Mouse (Mus musculus) CH12.LX (cell line): ENCODE data around the gene Npr1. TPM values are rescaled to one million over a fixed set of nuclear protein-coding genes. Genes with fewer than 3 reads are reported as not detected.

Experiments used
- DNase-seq: peaks from one replicate; pipeline ENCODE4 v3.0.0-alpha.2; 2013; ENCODE audit errors: extremely low read depth
- H3K27ac ChIP-seq: 2 replicates; pipeline ENCODE4 v1.5.1; 2012; ENCODE audit warnings: low read depth, mild to moderate bottlenecking, control low read depth, moderate library complexity; ENCODE audit not compliant: insufficient read depth
- H3K27me3 ChIP-seq: replicated peaks from 2 replicates; pipeline ENCODE3; 2012; ENCODE audit warnings: inconsistent platforms
- H3K36me3 ChIP-seq, 2 experiments: replicated peaks in 1 of 2; 2 replicates each; pipeline versions ENCODE3 to v1.6.1; 2012; ENCODE audit warnings: inconsistent platforms in 1 of 2, low read length in 1 of 2, mild to moderate bottlenecking in 1 of 2, mixed read lengths in 1 of 2, moderate library complexity in 1 of 2; ENCODE audit not compliant: control insufficient read depth in 1 of 2, insufficient read depth in 1 of 2
- H3K4me1 ChIP-seq, 2 experiments: 2 replicates each; pipeline ENCODE4 v1.6.1; 2012; ENCODE audit warnings: inconsistent platforms in 1 of 2, moderate library complexity in 1 of 2; ENCODE audit not compliant: insufficient read depth in 2 of 2, control insufficient read depth in 1 of 2
- H3K4me2 ChIP-seq: 2 replicates; pipeline ENCODE4 v1.6.1; 2012; ENCODE audit warnings: low read depth, mild to moderate bottlenecking, control low read depth; ENCODE audit not compliant: poor library complexity, insufficient read depth, severe bottlenecking
- H3K4me3 ChIP-seq, 3 experiments: fragments of 150-350 bp in 1 of 3; sonication (generic) in 1 of 3; replicated peaks in 1 of 3; 2 replicates each; pipeline versions ENCODE3 to v1.5.1; 2011 to 2012; ENCODE audit warnings: low read depth in 2 of 3, low read length in 2 of 3, mild to moderate bottlenecking in 2 of 3, moderate library complexity in 2 of 3, control low read depth in 1 of 3, improper control_type of control experiment in 1 of 3, inconsistent platforms in 1 of 3, mixed read lengths in 1 of 3; ENCODE audit not compliant: poor library complexity in 1 of 3
- H3K79me2 ChIP-seq: replicated peaks from 2 replicates; pipeline ENCODE4 v1.6.1; 2012; ENCODE audit warnings: mild to moderate bottlenecking, moderate library complexity; ENCODE audit not compliant: control insufficient read depth, poor library complexity, insufficient read depth, severe bottlenecking; ENCODE audit errors: extremely low read depth
- H3K9ac ChIP-seq: 2 replicates; pipeline ENCODE4 v1.6.1; 2012; ENCODE audit warnings: low read depth, mild to moderate bottlenecking, control low read depth, moderate library complexity; ENCODE audit not compliant: insufficient read depth
- H3K9me3 ChIP-seq: replicated peaks from 2 replicates; pipeline ENCODE3; 2012; ENCODE audit warnings: low read length, inconsistent platforms, mixed read lengths
- CHD2 ChIP-seq: IDR thresholded peaks from 2 replicates; pipeline ENCODE4 v1.6.1; 2011; ENCODE audit warnings: low read length, improper control_type of control experiment
- CTCF ChIP-seq, 2 experiments: IDR thresholded peaks in 1 of 2; conservative IDR thresholded peaks in 1 of 2; 2 replicates each; pipeline ENCODE4 v1.5.1; 2011 to 2012; ENCODE audit warnings: low read depth in 2 of 2, low read length in 2 of 2, improper control_type of control experiment in 1 of 2, inconsistent platforms in 1 of 2, mild to moderate bottlenecking in 1 of 2, moderate library complexity in 1 of 2
- ELF1 ChIP-seq: IDR thresholded peaks from 2 replicates; pipeline ENCODE4 v1.6.1; 2014; ENCODE audit warnings: low read depth, mild to moderate bottlenecking, inconsistent platforms, low read length, improper control_type of control experiment
- EP300 ChIP-seq: IDR thresholded peaks from 2 replicates; pipeline ENCODE4 v1.6.1; 2011; ENCODE audit warnings: low read length, improper control_type of control experiment
- GABPA ChIP-seq: IDR thresholded peaks from 2 replicates; pipeline ENCODE4 v1.6.1; 2012; ENCODE audit warnings: low read depth, low read length, improper control_type of control experiment, inconsistent platforms; ENCODE audit not compliant: insufficient replicate concordance
- MAZ ChIP-seq: IDR thresholded peaks from 2 replicates; pipeline ENCODE4 v1.6.1; 2012; ENCODE audit warnings: low read depth, mild to moderate bottlenecking, inconsistent platforms, low read length, improper control_type of control experiment, moderate library complexity
- POLR2A ChIP-seq: IDR thresholded peaks from 2 replicates; pipeline ENCODE4 v1.6.1; 2011; ENCODE audit warnings: low read depth, mild to moderate bottlenecking, improper control_type of control experiment, low read length
- POLR2AphosphoS2 ChIP-seq: IDR thresholded peaks from 2 replicates; pipeline ENCODE4 v1.6.1; 2011; ENCODE audit warnings: low read depth, low read length, improper control_type of control experiment
- RAD21 ChIP-seq: IDR thresholded peaks from 2 replicates; pipeline ENCODE4 v1.6.1; 2011; ENCODE audit warnings: low read depth, mild to moderate bottlenecking, low read length, improper control_type of control experiment, moderate library complexity
- RCOR1 ChIP-seq: conservative IDR thresholded peaks from 2 replicates; pipeline ENCODE4 v1.6.1; 2012; ENCODE audit warnings: low read depth, mild to moderate bottlenecking, inconsistent platforms, low read length, improper control_type of control experiment
- SIN3A ChIP-seq: IDR thresholded peaks from 2 replicates; pipeline ENCODE4 v1.6.1; 2012; ENCODE audit warnings: low read length, improper control_type of control experiment, inconsistent platforms
- TBP ChIP-seq: conservative IDR thresholded peaks from 2 replicates; pipeline ENCODE4 v1.6.1; 2011; ENCODE audit warnings: low read depth, low read length, improper control_type of control experiment
- USF2 ChIP-seq: conservative IDR thresholded peaks from 2 replicates; pipeline ENCODE4 v1.6.1; 2011; ENCODE audit warnings: low read depth, low read length, improper control_type of control experiment
- ZKSCAN1 ChIP-seq: IDR thresholded peaks from 2 replicates; pipeline ENCODE4 v1.6.1; 2012; ENCODE audit warnings: low read depth, inconsistent platforms, low read length, improper control_type of control experiment, borderline replicate concordance
- dilution Hi-C: fragments of 300-500 bp; cut with MboI; formaldehyde crosslinking; loops from 2 replicates; pipeline ENCODE4 v1.14.3; 2020; ENCODE audit warnings: low sequenced_read_pairs; ENCODE audit not compliant: extremely low pct_unique_long_range_greater_than_20kb, extremely low pct_ligation_motif_present
- in situ Hi-C: fragments of 300-500 bp; cut with MboI; formaldehyde crosslinking; loops from 3 replicates; pipeline ENCODE4 v1.14.3; 2019; ENCODE audit warnings: low sequenced_read_pairs, low pct_ligation_motif_present, low pct_unique_long_range_greater_than_20kb, mixed read lengths
- polyA plus RNA-seq: library from polyadenylated mRNA; unstranded; fragments of >175 nt; gene quantifications from 2 replicates; pipeline ENCODE4 v1.2.1, GENCODE M21; 2012; ENCODE audit warnings: low read depth; ENCODE audit not compliant: insufficient read length
- total RNA-seq, 2 experiments: library from RNA; depleted of rRNA; stranded (reverse); fragments of 300-350 nt in 1 of 2; fragments of >200 nt in 1 of 2; gene quantifications; 2 replicates each; pipeline ENCODE4 v1.2.3; 2012 to 2014

Npr1 gene
- total and polyA plus RNA-seq, 3 experiments: 0.13 TPM; not detected in 2

DNA sequence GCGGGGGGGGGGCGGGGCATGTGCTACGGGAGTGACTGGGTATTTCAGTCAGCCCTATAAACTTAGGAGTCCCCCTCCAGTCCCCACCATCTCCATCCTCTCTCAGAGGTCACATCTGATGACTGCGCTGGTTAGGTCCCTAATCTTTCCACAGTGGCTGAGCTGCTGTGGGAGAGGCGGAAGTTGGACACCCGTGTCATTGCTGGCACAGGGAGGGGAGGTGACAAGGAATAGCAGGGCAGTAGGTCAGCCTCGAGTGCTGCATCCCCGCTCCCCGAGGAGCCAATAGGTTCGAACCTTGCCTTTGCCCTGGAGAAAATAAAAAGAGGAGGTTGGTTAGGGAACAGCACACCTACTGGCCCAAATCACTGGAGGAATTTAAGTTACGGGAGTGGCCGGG is 14.8 kb downstream of the Npr1 start:
- H3K4me2 ChIP-seq: no peak overlapping the region
- peaks cover 5 to 12% of the 10 kb centered on the region in 2 experiments; a peak in 3 of 4 replicates for H3K4me1 ChIP-seq
- no peaks in the 10 kb centered on the region for H3K79me2 ChIP-seq
- no peaks in the 10 kb centered on the region for H3K36me3 ChIP-seq
- TF ChIP-seq RCOR1 (no peak), CHD2 (no peak), MAZ (no peak), USF2 (no peak), EP300 (no peak), RAD21 (no peak), ZKSCAN1 (no peak), POLR2A (no peak), TBP (no peak), POLR2AphosphoS2 (no peak), GABPA (no peak), SIN3A (no peak)
- no peak overlapping the region for H3K9ac ChIP-seq
- H3K4me3 ChIP-seq: no peak overlapping the region
- H3K27me3 ChIP-seq: no peaks in the 10 kb centered on the region
- in situ Hi-C loops: no loop called here
- no peak for DNase-seq
- no peak overlapping the region for H3K27ac ChIP-seq
- H3K9me3 ChIP-seq: no peaks in the 10 kb centered on the region
- dilution Hi-C loops: no loop called here

DNA sequence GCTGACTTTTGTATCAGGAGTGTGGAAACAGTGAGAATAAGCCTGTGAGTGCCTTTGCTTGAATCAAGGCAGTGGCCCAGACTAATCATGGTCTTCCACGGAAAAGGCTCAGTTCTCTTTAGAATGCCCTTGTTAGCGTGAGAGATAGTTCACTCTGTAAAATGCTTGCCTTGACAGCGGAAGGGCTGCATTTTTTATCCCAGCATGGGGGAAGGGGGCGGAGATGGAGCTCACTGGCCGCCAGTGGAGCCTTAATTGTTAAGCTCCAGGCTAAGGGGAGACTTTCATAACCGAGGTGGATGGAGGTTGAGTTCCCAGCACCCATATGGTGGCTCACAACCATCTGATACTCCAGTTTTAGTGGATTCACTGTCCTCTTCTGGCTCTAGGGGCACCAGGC is 17.0 kb downstream of the Npr1 start:
- no peak for TF ChIP-seq ELF1
- H3K9me3 ChIP-seq: no peaks in the 10 kb centered on the region
- dilution Hi-C loops (no loop called here), in situ Hi-C loops (no loop called here)
- H3K4me1 ChIP-seq: peaks cover 5 to 12% of the 10 kb centered on the region in 2 experiments; a peak in 3 of 4 replicates
- DNase-seq: no peak
- no peak overlapping the region for H3K9ac ChIP-seq
- H3K4me3 ChIP-seq: no peak overlapping the region
- H3K36me3 ChIP-seq: no peaks in the 10 kb centered on the region
- no peak overlapping the region for H3K4me2 ChIP-seq
- H3K27ac ChIP-seq: no peak overlapping the region
- H3K79me2 ChIP-seq: no peaks in the 10 kb centered on the region
- no peaks in the 10 kb centered on the region for H3K27me3 ChIP-seq

DNA sequence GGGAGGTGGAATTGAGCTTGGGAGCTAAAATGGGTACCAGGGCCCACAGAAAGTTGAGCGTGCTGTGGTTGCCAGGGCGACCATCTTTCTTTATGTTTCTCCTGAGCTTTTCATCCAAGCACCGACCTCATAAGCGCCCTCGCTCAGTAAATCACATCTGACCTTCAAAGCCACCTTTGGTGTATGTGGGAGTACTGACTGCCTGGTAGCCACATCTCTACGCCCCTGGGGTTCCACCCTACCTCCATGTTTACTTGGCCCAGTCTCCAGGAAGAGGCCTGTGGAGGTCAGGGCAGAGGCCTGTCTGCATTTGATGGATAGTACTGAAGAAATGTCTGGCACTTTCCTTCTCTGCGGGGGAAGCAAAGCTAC is 18.6 kb downstream of the Npr1 start:
- Histone ChIP-seq H3K27ac (no peak overlapping the region), H3K79me2 (no peaks in the 10 kb centered on the region), H3K9me3 (no peaks in the 10 kb centered on the region), H3K4me3 (no peak overlapping the region), H3K27me3 (no peaks in the 10 kb centered on the region), H3K9ac (no peak overlapping the region), H3K36me3 (no peaks in the 10 kb centered on the region), H3K4me2 (no peak overlapping the region), H3K4me1 (peaks cover 5 to 12% of the 10 kb centered on the region in 2 experiments; a peak in 3 of 4 replicates)
- no peak for DNase-seq
- TF ChIP-seq ZKSCAN1 (no peak), CTCF (conservative IDR thresholded peaks at IDR 0.05 in 1 of 2, IDR thresholded peaks at IDR 0.05 in 1 of 2; ENCODE audit: low read depth in 2 of 2, low read length in 2 of 2) (no peak)
- in situ Hi-C loops: no loop called here
- dilution Hi-C loops: no loop called here
